Mouse (Mus musculus): ENCODE measurements around the gene Zan. TPM values are rescaled to one million over a fixed set of nuclear protein-coding genes. Genes with fewer than 3 reads are reported as not detected.

Zan gene
- under 1 TPM; 0.16 to 0.32 TPM for total RNA-seq (2021)

DNA sequence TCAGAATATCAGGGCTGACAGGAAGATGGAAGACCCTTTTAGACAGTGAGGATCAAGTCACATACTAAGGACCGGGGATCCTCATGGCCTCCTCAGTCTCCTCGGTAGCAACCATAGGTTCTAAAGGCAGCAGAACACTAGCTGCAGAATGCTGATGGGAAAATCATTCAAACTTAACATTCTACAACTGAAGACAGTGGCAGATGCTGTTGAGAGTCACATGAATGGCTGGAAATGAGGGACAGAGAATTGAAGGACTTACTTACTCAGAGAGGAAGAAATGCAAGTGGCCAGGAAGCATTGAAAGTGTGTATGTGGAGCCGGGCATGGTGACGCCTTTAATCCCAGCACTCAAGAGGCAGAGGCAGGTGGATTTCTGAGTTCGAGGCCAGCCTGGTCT is at the start of gene Zan:
TSS of gene Zan (minus strand) at position 101 of the 400 bp plus-strand sequence.
- no peak for DNase-seq (ENCODE audit: low spot score in 2 of 2)
- intact Hi-C loops (cut with DNase I): no loop called here

DNA sequence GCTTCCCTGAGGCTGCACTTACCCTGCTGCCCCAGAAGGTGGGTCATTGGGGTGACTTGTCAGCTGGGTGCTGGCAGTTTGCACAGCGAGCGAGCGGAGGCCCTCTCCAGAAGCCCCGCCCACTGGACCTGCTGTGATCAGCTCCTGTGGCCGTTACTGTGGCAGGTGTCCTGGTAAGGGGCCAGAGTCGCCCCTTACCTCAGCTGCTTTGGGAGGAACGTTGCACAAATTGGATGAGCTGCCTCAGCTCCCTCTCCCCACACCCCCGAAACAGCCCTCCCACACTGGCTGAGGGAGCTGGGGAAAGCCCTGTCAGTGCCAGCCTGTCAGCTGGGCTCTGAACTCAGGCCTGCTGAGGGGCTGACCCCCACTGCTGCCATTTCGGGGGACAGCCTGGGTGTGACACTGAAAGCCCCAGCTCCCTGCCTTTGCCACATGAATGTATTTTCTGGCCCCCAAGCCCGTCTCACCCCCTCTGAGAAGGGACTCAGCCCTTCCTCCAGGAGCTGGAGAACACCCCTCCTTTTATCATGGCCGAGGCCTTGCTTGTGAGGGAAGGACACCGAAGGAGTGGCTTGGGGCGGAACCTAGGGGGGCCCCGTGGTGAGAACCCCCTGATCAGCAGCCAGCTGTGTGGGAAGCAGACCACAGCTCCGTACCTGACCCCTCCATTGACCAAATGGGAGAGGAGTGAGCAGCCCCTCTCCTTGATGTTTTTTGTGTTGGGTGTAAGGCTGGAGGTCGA is 49.5 kb upstream of the Zan start:
- intact Hi-C loops (cut with DNase I): no loop called here

DNA sequence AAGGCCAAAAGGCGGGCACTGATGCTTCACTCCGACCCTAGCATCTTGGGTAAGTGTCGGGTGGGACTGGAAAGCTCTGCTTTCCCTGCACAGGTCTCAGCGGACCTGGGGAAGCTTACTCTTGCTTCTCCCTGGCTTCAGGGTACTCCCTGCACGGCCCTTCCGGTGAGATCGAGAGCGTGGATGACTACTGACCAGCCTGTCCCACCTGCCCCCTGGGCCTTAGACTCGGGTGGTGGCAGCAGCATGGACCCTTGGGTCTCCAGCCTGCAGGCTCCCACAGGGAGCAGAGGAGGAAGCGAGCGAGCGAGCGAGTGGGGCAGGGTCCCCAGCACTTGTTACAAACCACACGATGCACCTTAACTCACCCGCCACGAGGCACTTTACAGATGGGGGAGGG is 48.6 kb upstream of the Zan start:
- no peak for DNase-seq (ENCODE audit: low spot score in 2 of 2)
- intact Hi-C loops (cut with DNase I): no loop called here

More for the DNA sequence above, 49.5 kb upstream of the Zan start:
- peak in 1 of 2 experiments; percentile 62 for DNase-seq (ENCODE audit: low spot score in 2 of 2)

DNA sequence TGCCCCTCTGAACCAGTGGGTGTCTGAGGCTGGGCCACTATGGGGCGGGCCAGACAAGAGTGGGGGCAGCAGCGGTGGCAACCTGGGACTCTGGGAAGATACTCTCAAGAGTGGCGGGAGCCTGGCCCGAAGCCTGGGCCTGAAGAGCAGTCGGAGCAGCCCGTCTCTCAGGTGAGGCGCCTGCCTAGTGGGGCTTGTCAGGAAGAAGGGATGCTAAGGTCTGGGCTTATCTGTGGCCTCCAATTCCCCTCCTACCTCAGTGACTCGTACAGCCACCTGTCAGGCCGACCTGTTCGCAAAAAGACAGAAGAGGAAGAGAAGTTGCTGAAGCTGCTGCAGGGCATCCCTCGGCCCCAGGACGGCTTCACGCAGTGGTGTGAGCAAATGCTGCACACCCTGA is 47.8 kb upstream of the Zan start:
- DNase-seq (ENCODE audit: low spot score in 2 of 2): no peak
- intact Hi-C loops (cut with DNase I): no loop called here

DNA sequence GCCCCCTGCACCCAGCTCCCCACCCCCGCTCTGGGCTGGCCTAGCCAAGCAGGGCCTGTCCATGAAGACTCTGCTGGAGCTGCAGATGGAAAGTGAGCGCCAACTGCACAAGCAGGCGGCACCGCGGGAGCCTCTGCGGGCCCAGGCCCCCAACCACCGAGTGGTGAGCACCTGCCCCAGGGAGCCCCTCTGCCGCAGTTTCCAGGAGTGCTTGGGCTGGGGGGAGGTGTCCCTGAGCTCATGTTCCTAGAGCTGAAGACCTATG is 47.3 kb upstream of the Zan start:
- DNase-seq (ENCODE audit: low spot score in 2 of 2): no peak
- intact Hi-C loops (cut with DNase I): no loop called here

DNA sequence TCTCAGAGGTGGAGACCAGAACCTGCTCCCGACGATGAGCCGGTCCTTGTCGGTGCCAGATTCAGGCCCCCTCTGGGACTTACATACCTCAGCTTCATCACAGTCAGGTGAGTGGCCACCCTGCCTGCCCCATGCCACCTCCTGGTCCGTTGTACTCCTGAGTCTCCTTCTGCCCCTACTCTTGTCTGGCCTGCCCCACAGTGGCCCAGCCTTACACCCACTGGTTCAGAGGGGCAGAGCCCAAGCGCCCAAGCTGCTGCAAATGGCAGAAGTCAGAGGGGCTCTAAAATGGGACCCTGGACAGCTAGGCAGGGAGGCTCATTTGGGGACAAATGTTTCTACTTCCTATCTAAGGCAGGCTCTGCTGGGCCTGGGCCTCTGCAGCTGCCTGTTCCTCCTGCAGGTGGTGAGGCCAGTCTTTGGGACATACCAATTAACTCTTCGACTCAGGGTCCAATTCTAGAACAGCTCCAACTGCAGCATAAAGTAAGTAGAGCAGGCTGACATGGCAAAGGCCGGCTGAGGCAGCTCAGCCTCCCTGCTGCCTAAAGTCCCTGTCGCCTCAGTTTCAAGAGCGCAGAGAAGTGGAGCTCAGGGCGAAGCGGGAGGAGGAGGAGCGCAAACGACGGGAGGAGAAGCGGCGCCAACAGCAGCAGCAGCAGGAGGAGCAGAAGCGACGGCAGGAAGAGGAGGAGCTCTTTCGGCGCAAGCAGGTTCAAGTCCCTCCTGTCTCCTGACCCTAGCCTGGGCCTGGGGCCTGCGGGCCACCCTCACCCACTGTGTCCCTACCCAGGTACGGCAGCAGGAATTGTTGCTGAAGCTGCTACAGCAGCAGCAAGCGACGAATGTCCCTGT is 46.8 kb upstream of the Zan start:
- intact Hi-C loops (cut with DNase I): no loop called here
- DNase-seq (ENCODE audit: low spot score in 2 of 2): no peak

DNA sequence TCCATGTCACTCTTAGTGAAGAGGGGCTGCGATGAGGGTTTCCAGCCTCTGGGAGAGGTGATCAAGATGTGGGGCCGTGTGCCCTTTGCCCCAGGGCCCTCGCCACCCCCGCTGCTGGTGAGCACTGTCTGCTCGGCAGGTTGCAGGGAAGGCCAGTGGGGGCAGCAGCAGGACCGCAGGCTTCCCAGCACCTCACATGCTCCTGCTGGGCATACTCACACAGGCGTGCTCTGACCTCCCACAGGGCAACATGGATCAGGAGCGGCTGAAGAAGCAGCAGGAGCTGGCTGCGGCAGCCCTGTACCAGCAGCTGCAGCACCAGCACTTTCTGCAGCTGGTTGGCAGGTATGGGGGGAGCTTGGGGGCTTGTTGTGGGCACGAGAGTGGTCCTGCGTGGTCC is 45.8 kb upstream of the Zan start:
- DNase-seq (ENCODE audit: low spot score in 2 of 2): no peak
- intact Hi-C loops (cut with DNase I): no loop called here

DNA sequence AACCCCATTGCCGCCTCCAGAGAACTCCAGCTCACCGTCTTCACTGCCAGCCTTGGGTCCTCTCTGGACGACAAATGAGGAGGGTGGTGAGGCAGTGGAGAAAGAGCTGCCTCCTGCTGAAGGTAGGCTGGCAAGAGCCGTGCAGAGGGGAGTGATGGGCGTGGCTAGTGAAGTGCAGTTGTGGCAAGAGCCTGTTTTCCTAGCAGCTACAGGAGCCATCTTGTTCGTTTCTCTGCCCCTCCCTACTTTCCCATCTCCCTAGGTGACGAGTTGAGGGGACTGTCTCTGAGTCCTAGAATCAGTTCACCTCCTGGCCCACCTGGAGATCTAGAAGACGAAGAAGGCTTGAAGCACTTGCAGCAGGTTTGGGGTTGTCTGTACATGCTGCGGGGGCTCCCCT is 45.0 kb upstream of the Zan start:
- DNase-seq (ENCODE audit: low spot score in 2 of 2): no peak
- intact Hi-C loops (cut with DNase I): no loop called here

DNA sequence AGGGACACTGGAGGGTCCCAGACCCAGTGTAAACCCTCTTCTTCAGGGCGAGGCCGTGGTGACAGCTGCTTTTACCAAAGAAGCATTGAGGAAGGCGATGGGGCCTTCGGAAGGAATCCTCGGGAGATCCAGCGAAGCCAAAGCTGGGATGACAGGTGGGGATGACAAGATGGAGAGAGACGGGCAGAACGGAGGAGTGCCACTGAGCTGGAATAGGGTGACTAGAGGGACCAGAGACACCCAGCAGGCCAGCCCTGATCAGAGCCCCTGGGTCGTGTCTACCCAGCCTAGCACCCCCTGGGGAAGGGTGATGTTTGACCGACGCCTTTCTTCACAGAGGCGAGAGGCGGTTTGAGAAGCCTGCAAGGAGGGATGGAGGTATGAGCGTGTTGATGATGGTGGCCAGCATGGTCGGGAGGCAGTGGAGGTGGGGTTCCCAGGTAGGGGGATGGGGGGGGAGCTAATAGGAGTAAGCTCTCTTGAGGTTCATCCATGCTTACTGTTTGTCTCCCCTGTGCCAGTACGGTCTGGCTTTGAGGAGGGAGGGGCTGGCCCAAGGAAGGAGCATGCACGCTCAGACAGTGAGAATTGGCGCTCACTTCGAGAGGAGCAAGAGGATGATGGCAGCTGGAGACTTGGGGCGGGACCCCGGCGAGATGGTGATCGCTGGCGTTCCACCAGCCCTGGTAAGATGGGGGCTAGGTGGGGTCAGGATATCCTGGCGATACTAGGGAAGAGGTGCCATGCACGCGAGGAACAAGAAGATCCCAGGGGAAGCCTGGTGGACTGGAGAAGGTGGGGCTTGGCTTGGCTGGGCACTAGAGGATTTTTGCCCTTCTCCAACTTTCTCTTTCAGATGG is 43.1 kb upstream of the Zan start:
- DNase-seq (ENCODE audit: low spot score in 2 of 2): no peak
- intact Hi-C loops (cut with DNase I): no loop called here

DNA sequence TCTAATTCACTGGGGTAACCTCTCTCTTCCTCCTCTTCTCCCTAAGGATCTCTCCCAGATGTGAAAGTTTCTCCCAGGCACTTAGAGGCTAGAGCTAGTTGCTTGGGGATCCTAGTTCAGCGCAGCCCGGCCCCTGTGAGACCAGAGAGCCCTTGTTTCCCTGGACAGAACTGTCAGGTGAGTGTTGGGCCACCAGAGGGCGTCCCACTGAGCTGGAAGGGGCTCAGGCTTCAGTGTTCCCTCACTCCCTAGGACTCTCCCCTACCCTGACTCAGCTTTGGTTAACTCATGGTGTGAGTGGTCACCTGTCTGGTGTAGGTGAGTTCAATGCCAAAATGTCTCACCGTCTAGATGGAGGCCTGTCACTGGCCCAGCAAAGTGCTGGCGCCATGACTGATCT is 41.6 kb upstream of the Zan start, which contains the start of gene Gigyf1:
TSS of gene Gigyf1 (plus strand) at position 113 of the 400 bp plus-strand sequence.
- DNase-seq (ENCODE audit: low spot score in 2 of 2): no peak
- intact Hi-C loops (cut with DNase I): no loop called here

DNA sequence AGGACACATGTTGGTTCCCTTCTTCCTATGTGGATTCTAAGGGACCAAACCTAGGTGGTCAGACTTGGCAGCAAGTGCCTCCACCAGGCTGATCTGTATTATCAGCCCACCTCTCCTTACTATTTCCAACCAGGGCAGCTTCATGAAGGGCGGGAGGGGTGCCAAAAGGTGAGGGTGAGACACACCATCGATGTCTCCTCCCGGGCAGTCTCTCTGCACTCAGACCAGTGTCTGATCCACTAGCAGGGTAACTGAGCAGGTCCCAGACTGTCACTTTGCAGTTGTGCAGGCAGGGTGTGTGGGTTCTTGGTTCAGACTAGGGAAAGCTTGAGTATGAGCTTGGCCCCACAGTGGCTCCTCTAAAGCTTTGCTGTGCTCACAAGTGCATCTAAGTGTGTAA is 37.9 kb upstream of the Zan start:
- DNase-seq (ENCODE audit: low spot score in 2 of 2): no peak
- intact Hi-C loops (cut with DNase I): loop anchor here (5.0 kb wide), 2 partner anchors 67 to 132 kb away; partner anchors contain the start of gene Irs3

DNA sequence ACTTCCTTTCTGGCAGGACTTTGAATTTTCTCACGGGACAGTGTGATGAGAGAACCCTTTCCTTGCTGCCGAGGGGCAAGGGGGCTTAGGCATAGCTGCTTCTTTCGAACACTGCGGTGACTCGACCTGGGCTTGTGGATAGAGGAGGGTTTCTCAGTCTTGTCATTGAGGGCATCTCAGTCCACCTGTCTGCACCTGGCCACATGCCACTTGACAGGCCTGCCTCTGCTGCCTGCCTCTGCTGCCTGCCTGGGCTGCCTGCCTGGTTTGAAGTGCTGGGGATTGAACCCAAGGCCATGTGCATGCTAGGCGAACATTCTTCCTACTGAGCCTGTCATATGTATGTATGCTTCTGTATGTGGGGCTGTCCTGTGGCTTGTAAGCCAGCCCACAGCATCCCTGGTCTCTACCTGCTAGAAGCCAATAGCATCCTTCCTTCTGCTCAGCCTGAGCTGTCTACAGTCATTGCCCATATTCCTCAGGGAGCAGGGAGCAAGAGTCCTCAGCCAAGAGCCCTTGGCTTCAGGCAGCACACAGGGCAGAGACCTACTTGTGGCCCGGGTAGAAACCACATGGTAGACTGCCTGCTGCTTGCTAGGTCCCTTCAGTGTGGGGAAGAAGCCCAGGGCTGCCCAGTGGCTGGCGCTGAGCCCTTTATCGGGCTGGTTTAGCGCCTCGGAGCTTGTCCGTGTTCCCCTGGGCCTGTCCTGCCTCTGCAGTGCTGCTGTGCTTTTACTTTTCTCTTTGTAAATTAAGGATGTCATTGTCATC is 37.3 kb upstream of the Zan start:
- DNase-seq (ENCODE audit: low spot score in 2 of 2): no peak
- intact Hi-C loops (cut with DNase I): loop anchor here (5.0 kb wide), 2 partner anchors 68 to 133 kb away; partner anchors contain the start of gene Irs3

DNA sequence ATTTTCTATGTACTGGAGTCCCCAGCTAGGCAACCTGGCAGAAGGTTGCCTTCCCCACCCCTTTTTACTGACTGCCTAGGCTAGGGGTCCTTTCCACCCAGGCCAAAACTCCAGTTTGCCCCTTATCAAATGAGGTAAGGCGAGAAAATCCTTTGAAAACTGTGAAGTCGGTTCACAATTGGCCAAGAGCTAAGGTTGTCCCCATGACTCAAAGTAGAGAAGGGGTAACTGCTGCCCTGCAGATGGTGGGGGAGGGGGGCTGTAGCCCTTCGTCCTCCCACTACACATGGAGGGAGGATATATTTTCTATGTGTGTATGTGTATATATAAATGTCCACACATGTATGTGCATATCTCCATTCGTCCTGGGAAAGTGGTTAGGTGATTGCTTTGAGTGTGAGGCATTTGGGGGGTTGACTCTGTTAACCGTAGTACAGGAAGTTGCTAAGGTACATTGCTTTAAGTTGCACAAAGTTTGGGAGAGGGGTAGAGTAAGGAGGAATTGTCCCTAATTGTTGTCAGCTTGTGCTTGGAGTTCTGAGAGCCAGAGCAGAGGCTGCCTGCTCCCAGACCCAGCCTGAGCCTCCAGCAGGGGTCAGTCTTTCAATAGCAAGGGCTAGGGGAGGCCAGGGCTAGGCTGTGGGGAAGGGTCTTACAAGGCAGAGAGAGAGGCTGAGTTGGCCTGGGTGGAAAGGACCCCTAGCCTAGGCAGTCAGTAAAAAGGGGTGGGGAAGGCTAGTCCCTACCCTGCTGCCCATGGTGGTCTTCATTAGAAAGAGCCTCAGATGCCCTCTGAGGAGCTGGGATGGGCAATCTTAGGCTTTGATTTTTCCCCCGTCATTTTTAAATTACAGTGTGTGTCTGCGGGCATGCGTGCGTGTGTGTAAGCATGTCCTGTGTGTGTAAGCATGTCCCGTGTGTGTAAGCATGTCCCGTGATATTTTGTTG is 36.3 kb upstream of the Zan start:
- intact Hi-C loops (cut with DNase I): loop anchor here (5.0 kb wide), 2 partner anchors 69 to 134 kb away; partner anchors contain the start of gene Irs3
- no peak for DNase-seq (ENCODE audit: low spot score in 2 of 2)

DNA sequence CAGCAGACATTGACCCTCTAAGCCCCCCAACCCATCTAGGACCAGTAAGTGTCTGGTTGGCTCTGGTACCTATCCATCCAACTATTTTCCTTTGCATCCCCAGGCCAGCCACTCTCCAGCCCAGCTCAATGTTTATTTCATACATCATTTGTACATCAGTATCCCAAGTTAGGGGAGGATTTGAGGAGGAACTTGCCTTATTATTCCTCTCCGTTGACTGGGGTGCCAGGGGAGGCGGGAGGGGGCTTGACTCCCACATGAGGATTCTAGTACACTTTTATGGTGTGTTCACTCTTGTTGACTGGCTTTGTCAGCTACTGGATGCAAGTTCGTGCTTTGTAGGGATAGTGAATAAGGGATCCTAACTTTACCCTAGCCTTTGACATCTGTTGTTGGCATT is 34.8 kb upstream of the Zan start:
- no peak for DNase-seq (ENCODE audit: low spot score in 2 of 2)
- intact Hi-C loops (cut with DNase I): loop anchor here (2.0 to 5.0 kb wide), 3 partner anchors 21 to 136 kb away; partner anchors contain the start of genes Epo, Gnb2 and Irs3

DNA sequence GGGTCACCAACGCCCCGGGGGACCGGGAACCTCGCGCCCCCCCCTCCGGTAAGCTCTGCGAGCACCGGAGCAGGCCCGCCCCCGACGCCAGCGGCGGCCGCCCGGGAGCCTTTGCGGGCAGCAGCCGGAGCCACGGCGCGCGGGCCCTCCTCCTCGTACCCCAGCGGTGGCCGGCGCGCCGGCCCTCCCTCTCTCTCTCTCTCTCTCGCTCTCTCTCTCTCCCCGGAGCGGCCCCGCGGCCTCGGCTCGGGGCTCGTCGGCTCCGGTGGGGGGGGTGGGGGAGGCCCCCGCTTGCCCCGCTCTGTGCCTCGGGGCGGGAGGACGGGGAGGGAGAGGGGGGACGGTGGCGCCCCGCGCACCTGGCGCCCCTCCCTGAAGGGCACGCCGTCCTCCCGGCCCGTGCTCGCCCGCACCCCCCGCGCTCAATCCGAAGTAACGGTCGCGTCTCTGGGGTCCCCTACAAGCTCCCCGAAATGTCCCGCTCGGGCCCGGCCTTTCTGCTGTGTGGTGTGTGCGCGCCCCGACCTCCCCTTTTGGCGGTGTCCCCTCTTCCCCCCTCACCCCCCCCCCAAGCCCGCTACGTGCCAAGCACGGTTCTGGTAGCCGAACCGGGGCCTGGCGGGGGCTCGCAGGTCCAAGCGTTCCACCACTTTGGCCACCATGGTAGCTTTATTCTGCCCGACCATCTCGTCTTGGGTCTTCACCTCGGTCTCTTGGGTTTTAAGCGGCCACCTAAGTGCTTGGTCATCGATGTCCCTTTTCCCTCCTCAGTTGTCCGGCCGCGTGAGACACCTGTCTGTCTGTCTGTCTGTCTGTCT is 33.9 kb upstream of the Zan start:
- no peak for DNase-seq (ENCODE audit: low spot score in 2 of 2)
- intact Hi-C loops (cut with DNase I): loop anchor here (2.0 to 5.0 kb wide), 3 partner anchors 22 to 137 kb away; partner anchors contain the start of genes Epo, Gnb2 and Irs3

DNA sequence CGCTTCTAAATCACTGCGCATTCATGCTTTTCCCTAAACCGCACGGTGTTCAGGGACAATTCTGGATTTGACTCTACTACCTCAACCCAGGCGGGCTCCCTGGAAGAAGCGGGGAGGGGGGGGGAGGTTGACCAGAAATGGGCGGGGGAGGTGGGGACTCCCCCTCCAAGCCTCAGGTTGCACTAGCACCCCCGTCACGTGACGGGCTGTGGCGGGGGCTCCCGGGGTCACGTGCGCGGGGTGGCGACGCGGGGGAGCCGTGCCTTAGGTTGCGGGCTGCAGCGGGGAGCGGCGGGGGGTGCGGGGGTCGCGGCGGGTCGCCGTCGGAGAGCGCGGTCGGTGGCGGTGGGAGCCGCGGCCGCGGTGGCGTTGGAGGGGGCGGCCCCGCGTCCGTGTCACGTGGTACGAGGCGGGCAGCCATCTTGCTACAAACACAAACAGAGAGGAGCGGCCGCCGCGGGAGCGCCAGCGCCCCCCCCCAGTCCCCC is 33.2 kb upstream of the Zan start:
- DNase-seq (ENCODE audit: low spot score in 2 of 2): peak; percentile 78 to 85
- intact Hi-C loops (cut with DNase I): loop anchor here (2.0 to 5.0 kb wide), 3 partner anchors 23 to 137 kb away; partner anchors contain the start of genes Epo, Gnb2 and Irs3

DNA sequence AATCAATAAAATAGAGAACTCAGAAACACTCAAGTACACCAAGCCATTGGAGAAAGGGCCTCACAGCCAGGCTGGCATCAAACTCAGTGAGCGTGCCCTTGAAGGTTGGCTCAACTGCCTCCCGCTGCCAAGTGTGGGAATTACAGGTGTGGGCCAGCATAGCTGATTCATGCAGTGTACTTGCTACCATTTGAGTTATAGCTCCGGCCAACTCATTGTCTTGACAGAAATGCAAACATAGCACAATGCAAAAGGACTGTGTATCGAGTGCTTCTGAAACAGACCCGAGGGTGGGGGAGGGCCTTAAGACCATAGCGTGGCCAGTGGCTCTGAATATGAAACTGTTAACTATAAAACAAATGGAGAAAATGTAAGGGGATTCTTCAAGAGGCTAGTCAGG is 27.2 kb upstream of the Zan start:
- intact Hi-C loops (cut with DNase I): no loop called here

More for the DNA sequence above, 27.2 kb upstream of the Zan start:
- DNase-seq (ENCODE audit: low spot score in 2 of 2): no peak

Measured in left cerebral cortex, postnatal 25 days (tissue).